In genomic region chr6:82908034-82908433, GRCm38 (mm10) we compare ENCODE assay signal across 18 mouse cellular contexts. TPM values are rescaled to one million over a fixed set of nuclear protein-coding genes. Genes with fewer than 3 reads are reported as not detected.
A peak's percentile ranks its signal among the peaks of the same experiment; 100 is the strongest.
DNase-seq lines count a peak whose midpoint lies in the region; TF ChIP-seq lines count a peak whose summit lies in the region.
"Had no signal": no experiment of that assay in that cellular context is flagged by ENCODE, and none has a peak within 500 bp of the region (broad histone marks: within the 10 kb centered on the region; RNA-seq: fewer than 3 reads in every experiment).

No protein-coding gene starts in this region.

- no peak for TF ChIP-seq CTCF in C2C12 (IDR thresholded peaks at IDR 0.05; ENCODE audit: control insufficient read depth, insufficient read depth, insufficient read length)

- H3K36me3 ChIP-seq in C2C12 (ENCODE audit: control insufficient read depth, insufficient read depth) = no peaks in the 10 kb centered on the region
- H3K36me3 ChIP-seq: embryonic facial prominence, embryonic 12.5 days; limb, embryonic 12.5 days; liver, embryonic 13.5 days; lung, embryonic 15.5 days had no signal

- peak; percentile 31 to 34 for DNase-seq in frontal cortex, postnatal 36 days (ENCODE audit: low spot score in 2 of 2)
- DNase-seq in frontal cortex, postnatal 10 days (ENCODE audit: low spot score in 2 of 2) = no peak
- DNase-seq in 3134 (ENCODE audit: extremely low read depth, insufficient read length, low spot score) = peak; percentile 62
- DNase-seq in brain, adult 2 months (ENCODE audit: low read depth, low spot score) = peak; percentile 80
- DNase-seq in left cerebral cortex, adult 11 months (ENCODE audit: low spot score) = no peak
- no peak for DNase-seq in natural killer cell, adult 2 months (ENCODE audit: low spot score in 2 of 2)
- DNase-seq: cerebellum, adult 11 months; heart, adult 11 months; kidney, adult 11 months; kidney, postnatal 10 days; liver, embryonic 13.5 days; thymus, postnatal 36 days had no signal

- no peak overlapping the region for H3ac ChIP-seq in C2C12 (ENCODE audit: control insufficient read depth, insufficient read length, low read depth)

- no peaks in the 10 kb centered on the region for H3K79me2 ChIP-seq in C2C12 (ENCODE audit: control insufficient read depth, insufficient read depth)

- H3K4me3 ChIP-seq in C2C12 (ENCODE audit: insufficient read depth, poor library complexity, severe bottlenecking) = no peak overlapping the region
- H3K4me3 ChIP-seq: embryonic facial prominence, embryonic 12.5 days; limb, embryonic 12.5 days; liver, embryonic 13.5 days; lung, embryonic 15.5 days; midbrain, embryonic 13.5 days had no signal

- H3K79me3 ChIP-seq in C2C12 (ENCODE audit: low read depth) = no peaks in the 10 kb centered on the region

- H3K27me3 ChIP-seq in C2C12 (ENCODE audit: control insufficient read depth, insufficient read depth, insufficient read length) = no peaks in the 10 kb centered on the region
- H3K27me3 ChIP-seq: embryonic facial prominence, embryonic 12.5 days; limb, embryonic 12.5 days; lung, embryonic 15.5 days had no signal

TF ChIP-seq in C2C12, 6 proteins besides CTCF, POLR2A, EP300 and RAD21:
- TF ChIP-seq USF1 (IDR thresholded peaks at IDR 0.05; ENCODE audit: low read depth) = no peak
- peak; percentile 74 for TF ChIP-seq MAX (IDR thresholded peaks at IDR 0.05)
- TF ChIP-seq MYOG (IDR thresholded peaks at IDR 0.05; ENCODE audit: control insufficient read depth, extremely low read depth, insufficient read length) = no peak
- no peak for TF ChIP-seq CEBPB (IDR thresholded peaks at IDR 0.05; ENCODE audit: low read depth)

RNA-seq across cellular contexts. Expression of gene Sema4f, which starts 31.5 kb away (rescaled TPM):
- 0.23 TPM for polyA plus RNA-seq in C2C12 (2012; fragmentation: generic; extraction: Trizol)
- polyA plus RNA-seq: heart, embryonic 14.5 days had no signal

RNA-seq across cellular contexts. Expression of gene M1ap, which starts 38.7 kb away (rescaled TPM):
- polyA plus RNA-seq in C2C12 (2012; fragmentation: generic; extraction: Trizol) = 2.4 TPM
- polyA plus RNA-seq: midbrain, embryonic 13.5 days had no signal

Comparison
In these comparisons a context has a peak if more than half of its experiments do, and no peak if none do; other contexts are left out.
1. DNase-seq: peak in frontal cortex, postnatal 36 days (2 of 2), 3134 (single experiment) and brain, adult 2 months (single experiment); none in frontal cortex, postnatal 10 days (0 of 2), left cerebral cortex, adult 11 months (single experiment) and natural killer cell, adult 2 months (0 of 2).